Mouse (Mus musculus): ENCODE measurements around the gene Yy2. TPM values are rescaled to one million over a fixed set of nuclear protein-coding genes. Genes with fewer than 3 reads are reported as not detected.

The Yy2 gene
- total and polyA plus RNA-seq, 3 experiments = 2.0 TPM; not detected in 2

- H3K27me3 ChIP-seq (ENCODE audit: control insufficient read depth in 1 of 2, insufficient read depth in 2 of 2, low read length in 2 of 2) = no peaks in the 10 kb centered on the region
- no peak for TF ChIP-seq SMC3 (IDR thresholded peaks at IDR 0.05; ENCODE audit: low read depth, low read length)
- no peak for TF ChIP-seq KAT2A (conservative IDR thresholded peaks at IDR 0.05; ENCODE audit: low read depth, low read length)
- no peak for TF ChIP-seq ZC3H11A (IDR thresholded peaks at IDR 0.05; ENCODE audit: low read depth, low read length)
- TF ChIP-seq ZKSCAN1 (IDR thresholded peaks at IDR 0.05; ENCODE audit: low read depth, low read length) = no peak
- no peak for TF ChIP-seq USF1 (IDR thresholded peaks at IDR 0.05; ENCODE audit: low read depth, low read length)
- no peak for TF ChIP-seq ETS1 (IDR thresholded peaks at IDR 0.05; ENCODE audit: low read depth, low read length)
- TF ChIP-seq ELF1 (IDR thresholded peaks at IDR 0.05; ENCODE audit: low read depth, low read length) = no peak
- no peak for TF ChIP-seq CHD2 (IDR thresholded peaks at IDR 0.05; ENCODE audit: low read length)
- no peak for TF ChIP-seq MAFK (IDR thresholded peaks at IDR 0.05; ENCODE audit: borderline replicate concordance, low read depth, low read length)
- TF ChIP-seq MAZ (IDR thresholded peaks at IDR 0.05; ENCODE audit: low read depth, low read length) = no peak
- TF ChIP-seq CTCF (IDR thresholded peaks at IDR 0.05 in 2 of 3, conservative IDR thresholded peaks at IDR 0.05 in 1 of 3; ENCODE audit: control insufficient read depth in 1 of 3, insufficient read depth in 1 of 3, low read depth in 2 of 3, low read length in 3 of 3, poor library complexity in 1 of 3, severe bottlenecking in 1 of 3) = no peak
- TF ChIP-seq BHLHE40 (IDR thresholded peaks at IDR 0.05; ENCODE audit: borderline replicate concordance, low read depth, low read length) = no peak
- no peak for TF ChIP-seq NRF1 (IDR thresholded peaks at IDR 0.05; ENCODE audit: insufficient read depth, low read depth, low read length, poor library complexity, severe bottlenecking)
- peak in 1 of 2 experiments; percentile 47; a peak in 1 of 4 replicates for TF ChIP-seq EP300 (IDR thresholded peaks at IDR 0.05; ENCODE audit: low read depth in 1 of 2, low read length in 2 of 2)
- TF ChIP-seq GATA1 (IDR thresholded peaks at IDR 0.05; ENCODE audit: low read depth, low read length) = peak; percentile 45; the same call in 1 of the 2 replicates
- TF ChIP-seq POLR2A (IDR thresholded peaks at IDR 0.05; ENCODE audit: control insufficient read depth in 1 of 2, insufficient read depth in 1 of 2, low read depth in 1 of 2, low read length in 2 of 2, poor library complexity in 1 of 2) = no peak
- H3K9me3 ChIP-seq (replicated peaks; ENCODE audit: insufficient read depth, low read length) = no peaks in the 10 kb centered on the region
- H3K4me1 ChIP-seq (ENCODE audit: control insufficient read depth in 1 of 2, insufficient read depth in 2 of 2, low read length in 2 of 2) = peaks cover 0 to 6% of the 10 kb centered on the region in 2 experiments; a peak in 2 of 4 replicates
- DNase-seq (ENCODE audit: low read depth, low spot score) = peak; percentile 65
- H3K9ac ChIP-seq (ENCODE audit: control insufficient read depth, low read depth, low read length, poor library complexity, severe bottlenecking) = no peak overlapping the region
- H3K27ac ChIP-seq (ENCODE audit: control insufficient read depth, low read depth, low read length) = no peak overlapping the region; the same call in 1 of the 2 replicates
- peaks cover 6 to 11% of the 10 kb centered on the region in 2 experiments for H3K36me3 ChIP-seq (ENCODE audit: control insufficient read depth in 1 of 2, insufficient read depth in 2 of 2, low read length in 2 of 2)
- no peak overlapping the region for H3K4me3 ChIP-seq (ENCODE audit: control insufficient read depth in 1 of 2, insufficient read depth in 1 of 2, low read depth in 2 of 2, low read length in 2 of 2)
- no peaks in the 10 kb centered on the region for H3K79me2 ChIP-seq (ENCODE audit: control insufficient read depth, insufficient read depth, low read length, poor library complexity)
Measured at GRCm38 (mm10) chrX:157574683-157575082, 5.9 kb upstream of the Yy2 start.

DNA sequence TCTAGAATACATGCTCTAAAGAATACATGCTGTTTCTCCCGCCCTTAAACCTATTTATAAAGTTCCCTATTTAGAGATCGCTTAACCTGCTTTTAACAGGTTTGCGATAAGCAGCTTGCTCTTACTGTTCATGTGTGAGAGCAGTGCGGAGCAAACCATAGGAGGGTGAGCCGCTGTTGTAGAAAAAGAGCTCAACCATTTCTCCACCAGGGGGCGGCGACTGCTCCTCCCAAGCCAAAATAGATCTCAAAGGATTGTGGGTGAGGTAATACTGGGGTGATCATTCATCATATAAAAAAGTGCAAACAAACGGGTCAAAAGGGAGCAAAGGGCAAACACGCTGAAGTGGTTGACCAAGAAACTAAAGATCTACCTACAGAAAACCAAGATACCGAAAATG lies 5.0 kb downstream of the Yy2 start:
- no peaks in the 10 kb centered on the region; a peak in 1 of 4 replicates for H3K36me3 ChIP-seq (ENCODE audit: control insufficient read depth in 1 of 2, insufficient read depth in 2 of 2, low read length in 2 of 2)
- TF ChIP-seq ZC3H11A (IDR thresholded peaks at IDR 0.05; ENCODE audit: low read depth, low read length) (no peak), POLR2AphosphoS2 (IDR thresholded peaks at IDR 0.05; ENCODE audit: low read length) (no peak), SMC3 (IDR thresholded peaks at IDR 0.05; ENCODE audit: low read depth, low read length) (peak; percentile 61), USF2 (IDR thresholded peaks at IDR 0.05; ENCODE audit: borderline replicate concordance in 1 of 2, insufficient read depth in 1 of 2, low read depth in 1 of 2, low read length in 2 of 2) (no peak), ZKSCAN1 (IDR thresholded peaks at IDR 0.05; ENCODE audit: low read depth, low read length) (no peak), CTCF (IDR thresholded peaks at IDR 0.05 in 2 of 3, conservative IDR thresholded peaks at IDR 0.05 in 1 of 3; ENCODE audit: control insufficient read depth in 1 of 3, insufficient read depth in 1 of 3, low read depth in 2 of 3, low read length in 3 of 3, poor library complexity in 1 of 3, severe bottlenecking in 1 of 3) (peak; percentile 43 to 66 (median 59)), MEF2A (IDR thresholded peaks at IDR 0.05; ENCODE audit: extremely low read depth, insufficient replicate concordance, low read depth, low read length, poor library complexity, severe bottlenecking) (no peak), MAZ (IDR thresholded peaks at IDR 0.05; ENCODE audit: low read depth, low read length) (no peak), MAX (IDR thresholded peaks at IDR 0.05; ENCODE audit: low read length) (no peak), HCFC1 (IDR thresholded peaks at IDR 0.05; ENCODE audit: low read depth, low read length) (no peak), MYB (IDR thresholded peaks at IDR 0.05; ENCODE audit: low read depth, low read length) (no peak), MXI1 (IDR thresholded peaks at IDR 0.05; ENCODE audit: low read depth, low read length) (no peak), MAFK (IDR thresholded peaks at IDR 0.05; ENCODE audit: borderline replicate concordance, low read depth, low read length) (no peak), RAD21 (IDR thresholded peaks at IDR 0.05; ENCODE audit: low read depth, low read length) (peak; percentile 23; the same call in 1 of the 2 replicates)
- peak; percentile 45 for DNase-seq (ENCODE audit: low read depth, low spot score)
- no peak overlapping the region for H3K9ac ChIP-seq (ENCODE audit: control insufficient read depth, low read depth, low read length, poor library complexity, severe bottlenecking)
- H3K27me3 ChIP-seq (ENCODE audit: control insufficient read depth in 1 of 2, insufficient read depth in 2 of 2, low read length in 2 of 2) = no peaks in the 10 kb centered on the region
- H3K79me2 ChIP-seq (ENCODE audit: control insufficient read depth, insufficient read depth, low read length, poor library complexity) = no peaks in the 10 kb centered on the region
- H3K4me1 ChIP-seq (ENCODE audit: control insufficient read depth in 1 of 2, insufficient read depth in 2 of 2, low read length in 2 of 2) = no peaks in the 10 kb centered on the region
- no peaks in the 10 kb centered on the region for H3K9me3 ChIP-seq (replicated peaks; ENCODE audit: insufficient read depth, low read length)
- no peak overlapping the region for H3K27ac ChIP-seq (ENCODE audit: control insufficient read depth, low read depth, low read length)
- no peak overlapping the region for H3K4me3 ChIP-seq (ENCODE audit: control insufficient read depth in 1 of 2, insufficient read depth in 1 of 2, low read depth in 2 of 2, low read length in 2 of 2)

All from MEL (cell line).